Mouse (Mus musculus): ENCODE measurements at regions not wholly inside any gene's neighbourhood (a gene's known extent, or its start where the extent isn't known, plus 50 kb on each side); places are given as distances from the start of the nearest gene placed in this dataset.

DNA sequence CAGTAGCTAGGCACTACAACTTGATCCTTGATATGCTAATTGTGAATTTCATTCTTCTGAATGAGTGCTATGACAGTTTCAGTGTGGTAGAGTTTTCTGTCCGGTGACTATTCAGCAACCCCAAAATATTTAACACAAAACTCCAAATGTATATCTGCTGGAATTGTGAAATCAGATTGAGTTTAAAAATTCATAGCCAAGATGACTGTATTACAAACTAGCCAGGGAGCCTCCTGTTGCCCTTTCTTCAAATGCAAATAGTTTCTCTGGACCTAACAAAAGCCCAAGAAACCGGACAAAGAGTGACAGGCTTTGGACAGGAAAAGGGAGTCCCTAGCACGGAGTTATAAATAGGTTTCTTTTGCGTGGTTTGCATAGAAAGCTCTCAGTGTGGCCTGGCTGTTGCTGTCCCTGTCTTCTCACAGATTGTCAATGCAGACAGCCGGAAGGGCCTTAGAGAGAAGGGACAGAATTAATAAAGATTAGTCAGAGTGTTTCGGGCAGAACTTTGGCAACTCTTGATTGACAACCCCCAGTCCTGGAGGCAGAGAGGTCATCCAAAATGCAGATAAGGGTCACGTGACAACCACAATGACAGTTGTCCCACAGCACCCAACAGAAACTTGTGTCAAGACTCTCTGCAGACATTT, 317.4 kb upstream of the Btbd3 start:
- 41% methylated on average over 7 of the region's 7 CpGs for WGBS
- no peak for TF ChIP-seq POLR2A (IDR thresholded peaks at IDR 0.05; ENCODE audit: borderline replicate concordance, insufficient read depth, low read length)
- TF ChIP-seq CTCF (IDR thresholded peaks at IDR 0.05; ENCODE audit: borderline replicate concordance, insufficient read depth, low read depth, low read length): no peak
- H3K4me3 ChIP-seq (replicated peaks; ENCODE audit: insufficient read depth, low read depth, low read length): no peak overlapping the region
- H3K4me1 ChIP-seq (ENCODE audit: control insufficient read depth, insufficient read depth, low read length): no peaks in the 10 kb centered on the region
- no peak for DNase-seq
- no peaks in the 10 kb centered on the region for H3K27me3 ChIP-seq (ENCODE audit: control insufficient read depth, insufficient read depth, low read length)
- no peak overlapping the region for H3K27ac ChIP-seq (ENCODE audit: insufficient read depth, low read length)

DNA sequence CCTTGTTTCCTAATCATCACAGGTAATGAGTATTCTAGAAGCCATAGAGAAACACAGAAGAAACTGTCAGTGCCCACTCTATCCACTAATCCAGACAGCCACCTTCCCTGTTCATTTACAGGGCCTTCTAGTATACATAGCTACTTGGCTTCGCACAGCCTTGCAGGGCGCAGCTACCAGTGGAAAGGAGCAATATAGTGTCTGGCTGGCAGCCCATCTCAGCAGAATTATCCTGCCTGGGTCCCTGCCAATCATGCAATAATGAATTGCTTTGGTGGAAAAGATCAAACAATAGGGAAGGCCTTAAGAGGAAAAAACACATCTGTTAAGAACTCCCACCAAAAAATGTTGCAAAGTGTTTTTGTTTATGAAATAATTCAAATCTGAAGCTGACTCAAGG, 319.8 kb upstream of the Btbd3 start:
- Histone ChIP-seq H3K4me3 (replicated peaks; ENCODE audit: insufficient read depth, low read depth, low read length) (no peak overlapping the region), H3K27me3 (ENCODE audit: control insufficient read depth, insufficient read depth, low read length) (no peaks in the 10 kb centered on the region), H3K4me1 (ENCODE audit: control insufficient read depth, insufficient read depth, low read length) (no peaks in the 10 kb centered on the region), H3K27ac (ENCODE audit: insufficient read depth, low read length) (no peak overlapping the region)
- 35% methylated on average over 2 of the region's 2 CpGs for WGBS
- TF ChIP-seq CTCF (IDR thresholded peaks at IDR 0.05; ENCODE audit: borderline replicate concordance, insufficient read depth, low read depth, low read length): no peak
- no peak for TF ChIP-seq POLR2A (IDR thresholded peaks at IDR 0.05; ENCODE audit: borderline replicate concordance, insufficient read depth, low read length)
- DNase-seq: peak; percentile 12 to 15

- H3K27me3 ChIP-seq (ENCODE audit: control insufficient read depth, insufficient read depth, low read length): no peaks in the 10 kb centered on the region
- no peak overlapping the region for H3K27ac ChIP-seq (ENCODE audit: insufficient read depth, low read length)
- H3K4me1 ChIP-seq (ENCODE audit: control insufficient read depth, insufficient read depth, low read length): no peaks in the 10 kb centered on the region
- WGBS: 97% methylated on average over 2 of the region's 2 CpGs
- no peak overlapping the region for H3K4me3 ChIP-seq (replicated peaks; ENCODE audit: insufficient read depth, low read depth, low read length)
- TF ChIP-seq POLR2A (IDR thresholded peaks at IDR 0.05; ENCODE audit: borderline replicate concordance, insufficient read depth, low read length) (no peak), CTCF (IDR thresholded peaks at IDR 0.05; ENCODE audit: borderline replicate concordance, insufficient read depth, low read depth, low read length) (no peak)
- DNase-seq: no peak
Observed at GRCm38 (mm10) chr2:137932931-137933330, 323.4 kb upstream of the Btbd3 start.

- DNase-seq: no peak
- Histone ChIP-seq H3K27me3 (ENCODE audit: control insufficient read depth, insufficient read depth, low read length) (no peaks in the 10 kb centered on the region), H3K4me3 (replicated peaks; ENCODE audit: insufficient read depth, low read depth, low read length) (no peak overlapping the region), H3K27ac (ENCODE audit: insufficient read depth, low read length) (no peak overlapping the region), H3K4me1 (ENCODE audit: control insufficient read depth, insufficient read depth, low read length) (no peaks in the 10 kb centered on the region)
- no peak for TF ChIP-seq CTCF (IDR thresholded peaks at IDR 0.05; ENCODE audit: borderline replicate concordance, insufficient read depth, low read depth, low read length)
- WGBS: 94% methylated on average over 4 of the region's 4 CpGs
Observed at GRCm38 (mm10) chr2:137932488-137932887, 323.9 kb upstream of the Btbd3 start.

DNA sequence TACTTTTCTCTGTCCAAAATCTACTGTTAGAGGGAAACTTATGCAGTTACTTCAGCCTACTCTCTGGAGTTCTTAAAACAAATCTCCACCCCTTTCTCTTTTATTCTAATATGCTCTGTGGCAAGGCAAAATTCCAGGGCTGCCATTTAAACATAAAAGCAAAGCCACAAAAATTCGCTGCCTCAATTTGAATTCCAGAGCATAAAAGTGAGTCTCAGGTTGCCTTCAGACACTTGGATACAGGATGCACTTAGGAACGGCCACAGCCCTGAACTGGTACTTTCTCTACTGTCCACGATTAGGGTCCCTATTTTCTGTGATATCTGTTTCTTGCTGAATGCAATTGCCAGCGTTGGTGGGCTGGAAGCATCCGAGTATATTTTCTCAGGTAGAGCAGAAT, 330.9 kb upstream of the Btbd3 start:
- Histone ChIP-seq H3K4me3 (replicated peaks; ENCODE audit: insufficient read depth, low read depth, low read length) (no peak overlapping the region), H3K27ac (ENCODE audit: insufficient read depth, low read length) (no peak overlapping the region), H3K4me1 (ENCODE audit: control insufficient read depth, insufficient read depth, low read length) (no peaks in the 10 kb centered on the region), H3K27me3 (ENCODE audit: control insufficient read depth, insufficient read depth, low read length) (no peaks in the 10 kb centered on the region)
- DNase-seq: no peak
- TF ChIP-seq CTCF (IDR thresholded peaks at IDR 0.05; ENCODE audit: borderline replicate concordance, insufficient read depth, low read depth, low read length) (no peak), POLR2A (IDR thresholded peaks at IDR 0.05; ENCODE audit: borderline replicate concordance, insufficient read depth, low read length) (no peak)
- WGBS: 72% methylated on average over 5 of the region's 5 CpGs

DNA sequence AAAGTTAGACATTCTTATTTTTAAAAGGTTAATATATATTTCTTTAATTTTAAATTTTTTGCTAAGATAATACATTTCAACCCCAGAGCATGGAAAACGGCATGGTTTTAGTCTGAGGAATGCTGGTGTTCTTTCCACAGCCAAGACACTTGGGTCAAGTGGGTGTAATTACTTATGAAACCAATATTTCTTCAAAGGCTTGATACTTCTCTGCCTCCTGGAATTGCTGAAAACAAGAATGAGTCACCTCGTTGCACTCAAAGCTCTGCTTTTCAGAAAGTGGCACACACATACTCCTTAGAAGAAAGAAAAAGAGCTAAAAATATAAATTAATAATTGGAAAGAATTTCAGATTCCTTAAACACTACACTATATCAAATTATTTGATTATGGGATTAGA, 331.8 kb upstream of the Btbd3 start:
- Histone ChIP-seq H3K27me3 (ENCODE audit: control insufficient read depth, insufficient read depth, low read length) (no peaks in the 10 kb centered on the region), H3K27ac (ENCODE audit: insufficient read depth, low read length) (no peak overlapping the region), H3K4me3 (replicated peaks; ENCODE audit: insufficient read depth, low read depth, low read length) (no peak overlapping the region), H3K4me1 (ENCODE audit: control insufficient read depth, insufficient read depth, low read length) (no peaks in the 10 kb centered on the region)
- 82% methylated on average over 2 of the region's 2 CpGs for WGBS
- no peak for DNase-seq
- no peak for TF ChIP-seq CTCF (IDR thresholded peaks at IDR 0.05; ENCODE audit: borderline replicate concordance, insufficient read depth, low read depth, low read length)
- no peak for TF ChIP-seq POLR2A (IDR thresholded peaks at IDR 0.05; ENCODE audit: borderline replicate concordance, insufficient read depth, low read length)

DNA sequence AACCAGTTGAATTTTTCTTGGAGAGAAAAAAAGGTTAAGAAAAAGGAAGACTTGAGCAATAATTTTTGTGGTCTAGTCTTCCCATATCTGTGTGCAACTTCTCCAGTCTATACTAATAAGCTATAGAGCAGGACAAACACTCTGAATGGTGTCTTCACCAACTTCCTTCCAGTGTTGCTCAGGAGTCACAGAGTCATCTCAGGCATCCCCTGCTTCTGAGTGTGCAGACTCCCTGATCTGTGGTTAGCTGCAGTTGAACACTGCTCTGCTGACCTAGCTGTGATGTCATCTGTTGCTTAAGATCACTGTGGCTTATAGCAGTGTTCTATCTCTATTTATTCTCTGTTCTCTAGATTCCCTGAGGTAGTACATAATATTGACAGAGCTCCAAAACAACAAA, 357.9 kb upstream of the Btbd3 start:
- H3K27ac ChIP-seq (ENCODE audit: insufficient read depth, low read length): no peak overlapping the region
- DNase-seq: no peak
- H3K4me3 ChIP-seq (replicated peaks; ENCODE audit: insufficient read depth, low read depth, low read length): no peak overlapping the region
- H3K27me3 ChIP-seq (ENCODE audit: control insufficient read depth, insufficient read depth, low read length): no peaks in the 10 kb centered on the region
- TF ChIP-seq CTCF (IDR thresholded peaks at IDR 0.05; ENCODE audit: borderline replicate concordance, insufficient read depth, low read depth, low read length) (no peak), POLR2A (IDR thresholded peaks at IDR 0.05; ENCODE audit: borderline replicate concordance, insufficient read depth, low read length) (no peak)
- H3K4me1 ChIP-seq (ENCODE audit: control insufficient read depth, insufficient read depth, low read length): no peaks in the 10 kb centered on the region

DNA sequence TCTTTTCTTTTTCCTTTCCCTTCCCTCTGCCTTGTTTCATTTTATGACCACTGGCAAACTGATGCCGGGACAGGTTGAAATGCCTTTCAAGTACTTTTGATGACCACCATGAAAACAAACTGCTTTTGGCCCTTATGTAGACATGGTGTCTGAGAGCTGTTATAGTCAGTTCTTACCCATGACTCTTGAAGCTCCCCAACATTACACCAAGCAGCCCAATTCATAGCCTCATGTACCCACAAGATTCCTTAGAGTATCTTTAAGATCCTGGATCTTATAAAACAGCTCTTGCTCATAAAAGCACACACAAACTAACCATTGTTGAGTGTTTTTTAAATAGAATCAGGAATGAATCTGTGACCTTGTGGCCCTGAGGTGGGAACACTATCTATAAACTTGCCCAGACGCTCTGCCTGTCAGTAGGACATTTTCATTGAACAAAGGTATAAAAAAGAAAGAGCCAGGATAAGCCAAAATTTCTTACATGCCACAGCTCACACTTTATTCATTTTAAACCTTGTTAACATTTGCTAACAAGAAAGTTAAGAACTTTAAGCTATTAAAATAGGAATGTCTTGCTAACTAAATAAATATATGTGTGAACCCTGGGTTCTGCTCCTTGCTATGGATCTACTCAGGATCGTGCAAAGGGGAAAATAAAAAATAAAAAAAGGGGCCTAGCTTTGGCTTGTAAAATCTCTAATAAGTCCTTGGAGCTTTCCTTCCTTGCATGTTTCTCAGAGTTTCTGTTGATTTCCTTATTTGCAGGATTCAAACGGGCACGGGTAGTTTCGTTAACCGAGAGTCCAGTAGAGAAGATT, 375.9 kb upstream of the Btbd3 start:
- H3K4me1 ChIP-seq (ENCODE audit: control insufficient read depth, insufficient read depth, low read length): no peaks in the 10 kb centered on the region
- no peak for TF ChIP-seq CTCF (IDR thresholded peaks at IDR 0.05; ENCODE audit: borderline replicate concordance, insufficient read depth, low read depth, low read length)
- TF ChIP-seq POLR2A (IDR thresholded peaks at IDR 0.05; ENCODE audit: borderline replicate concordance, insufficient read depth, low read length): no peak
- no peak overlapping the region for H3K27ac ChIP-seq (ENCODE audit: insufficient read depth, low read length)
- 92% methylated on average over 7 of the region's 7 CpGs for WGBS
- no peaks in the 10 kb centered on the region for H3K27me3 ChIP-seq (ENCODE audit: control insufficient read depth, insufficient read depth, low read length)
- H3K4me3 ChIP-seq (replicated peaks; ENCODE audit: insufficient read depth, low read depth, low read length): no peak overlapping the region
- DNase-seq: no peak

Data from cerebellum, adult 2 months (tissue).